Mouse (Mus musculus) liver, postnatal 0 days (tissue): Measurements from ENCODE around the gene Wars.

Experiments used
- CTCF ChIP-seq: sonication (generic); IDR thresholded peaks from 2 replicates; pipeline ENCODE4 v1.5.1; 2016; ENCODE audit warnings: antibody characterized with exemption, low read depth
- EP300 ChIP-seq: IDR thresholded peaks from 2 replicates; pipeline ENCODE4 v1.6.1; 2016; ENCODE audit warnings: antibody characterized with exemption, low read depth, mild to moderate bottlenecking

DNA sequence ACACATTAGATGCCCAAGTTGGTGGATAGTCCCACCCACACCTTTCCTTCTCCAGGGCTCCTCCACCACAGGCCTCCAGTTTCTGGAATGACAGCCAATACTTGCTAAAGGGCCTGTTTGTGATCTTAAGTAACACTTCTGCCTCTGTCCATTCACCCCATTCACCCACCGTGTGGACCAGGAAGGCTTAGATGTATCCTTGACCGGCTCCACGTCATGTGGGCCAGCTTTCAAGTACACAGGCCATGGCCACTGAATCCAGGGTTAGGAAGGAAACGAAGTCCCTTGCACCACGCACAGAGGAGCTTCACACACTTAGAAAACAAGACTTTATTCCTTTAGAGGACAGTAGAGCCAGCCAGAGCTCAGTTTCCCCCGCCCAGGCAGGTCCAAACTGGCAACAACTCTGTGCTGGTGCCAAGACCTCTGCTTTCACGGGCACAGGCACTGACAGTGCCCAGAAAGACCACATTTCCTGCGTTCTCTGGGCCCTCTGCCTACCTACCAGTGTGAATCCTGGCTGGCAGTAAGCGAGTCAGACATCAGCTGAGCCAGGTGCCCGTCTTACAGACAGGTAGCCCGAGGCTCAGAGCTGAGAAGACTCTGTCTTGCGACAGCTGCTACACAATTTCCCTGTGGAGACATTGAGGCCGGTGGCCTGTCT, 68.3 kb downstream of the Wars start:
- no peak for TF ChIP-seq CTCF
- TF ChIP-seq EP300 = no peak
